Mouse (Mus musculus): Measurements from ENCODE around the gene Igdcc3.

- TF ChIP-seq FLI1 (IDR thresholded peaks at IDR 0.05; ENCODE audit: low read length) (no peak), GATA1 (IDR thresholded peaks at IDR 0.05; ENCODE audit: borderline replicate concordance, low read length) (no peak)
These were observed 77.9 kb downstream of the Igdcc3 start for GRCm38 (mm10) chr9:65218916-65219315.

Measured in megakaryocyte, embryonic 14.5 days (primary cell).